Mouse (Mus musculus) CH12.LX (cell line): ENCODE data around the gene Rai14. TPM values are rescaled to one million over a fixed set of nuclear protein-coding genes. Genes with fewer than 3 reads are reported as not detected.

Experiments used
- DNase-seq: peaks from one replicate; pipeline ENCODE4 v3.0.0-alpha.2; 2013; ENCODE audit errors: extremely low read depth
- H3K27ac ChIP-seq: 2 replicates; pipeline ENCODE4 v1.5.1; 2012; ENCODE audit warnings: low read depth, mild to moderate bottlenecking, control low read depth, moderate library complexity; ENCODE audit not compliant: insufficient read depth
- H3K27me3 ChIP-seq: replicated peaks from 2 replicates; pipeline ENCODE3; 2012; ENCODE audit warnings: inconsistent platforms
- H3K36me3 ChIP-seq, 2 experiments: replicated peaks in 1 of 2; 2 replicates each; pipeline versions ENCODE3 to v1.6.1; 2012; ENCODE audit warnings: inconsistent platforms in 1 of 2, low read length in 1 of 2, mild to moderate bottlenecking in 1 of 2, mixed read lengths in 1 of 2, moderate library complexity in 1 of 2; ENCODE audit not compliant: control insufficient read depth in 1 of 2, insufficient read depth in 1 of 2
- H3K4me1 ChIP-seq, 2 experiments: 2 replicates each; pipeline ENCODE4 v1.6.1; 2012; ENCODE audit warnings: inconsistent platforms in 1 of 2, moderate library complexity in 1 of 2; ENCODE audit not compliant: insufficient read depth in 2 of 2, control insufficient read depth in 1 of 2
- H3K4me2 ChIP-seq: 2 replicates; pipeline ENCODE4 v1.6.1; 2012; ENCODE audit warnings: low read depth, mild to moderate bottlenecking, control low read depth; ENCODE audit not compliant: poor library complexity, insufficient read depth, severe bottlenecking
- H3K4me3 ChIP-seq, 3 experiments: fragments of 150-350 bp in 1 of 3; sonication (generic) in 1 of 3; replicated peaks in 1 of 3; 2 replicates each; pipeline versions ENCODE3 to v1.5.1; 2011 to 2012; ENCODE audit warnings: low read depth in 2 of 3, low read length in 2 of 3, mild to moderate bottlenecking in 2 of 3, moderate library complexity in 2 of 3, control low read depth in 1 of 3, improper control_type of control experiment in 1 of 3, inconsistent platforms in 1 of 3, mixed read lengths in 1 of 3; ENCODE audit not compliant: poor library complexity in 1 of 3
- H3K79me2 ChIP-seq: replicated peaks from 2 replicates; pipeline ENCODE4 v1.6.1; 2012; ENCODE audit warnings: mild to moderate bottlenecking, moderate library complexity; ENCODE audit not compliant: control insufficient read depth, poor library complexity, insufficient read depth, severe bottlenecking; ENCODE audit errors: extremely low read depth
- H3K9ac ChIP-seq: 2 replicates; pipeline ENCODE4 v1.6.1; 2012; ENCODE audit warnings: low read depth, mild to moderate bottlenecking, control low read depth, moderate library complexity; ENCODE audit not compliant: insufficient read depth
- H3K9me3 ChIP-seq: replicated peaks from 2 replicates; pipeline ENCODE3; 2012; ENCODE audit warnings: low read length, inconsistent platforms, mixed read lengths
- BHLHE40 ChIP-seq: IDR thresholded peaks from 2 replicates; pipeline ENCODE4 v1.6.1; 2011; ENCODE audit warnings: mild to moderate bottlenecking, low read depth, low read length, improper control_type of control experiment
- CHD1 ChIP-seq: IDR thresholded peaks from 2 replicates; pipeline ENCODE4 v1.6.1; 2012; ENCODE audit warnings: low read depth, low read length, improper control_type of control experiment, inconsistent platforms
- CHD2 ChIP-seq: IDR thresholded peaks from 2 replicates; pipeline ENCODE4 v1.6.1; 2011; ENCODE audit warnings: low read length, improper control_type of control experiment
- CTCF ChIP-seq, 2 experiments: IDR thresholded peaks in 1 of 2; conservative IDR thresholded peaks in 1 of 2; 2 replicates each; pipeline ENCODE4 v1.5.1; 2011 to 2012; ENCODE audit warnings: low read depth in 2 of 2, low read length in 2 of 2, improper control_type of control experiment in 1 of 2, inconsistent platforms in 1 of 2, mild to moderate bottlenecking in 1 of 2, moderate library complexity in 1 of 2
- E2F4 ChIP-seq: IDR thresholded peaks from 2 replicates; pipeline ENCODE4 v1.6.1; 2011; ENCODE audit warnings: low read depth, low read length, improper control_type of control experiment; ENCODE audit not compliant: insufficient replicate concordance
- ELF1 ChIP-seq: IDR thresholded peaks from 2 replicates; pipeline ENCODE4 v1.6.1; 2014; ENCODE audit warnings: low read depth, mild to moderate bottlenecking, inconsistent platforms, low read length, improper control_type of control experiment
- EP300 ChIP-seq: IDR thresholded peaks from 2 replicates; pipeline ENCODE4 v1.6.1; 2011; ENCODE audit warnings: low read length, improper control_type of control experiment
- GABPA ChIP-seq: IDR thresholded peaks from 2 replicates; pipeline ENCODE4 v1.6.1; 2012; ENCODE audit warnings: low read depth, low read length, improper control_type of control experiment, inconsistent platforms; ENCODE audit not compliant: insufficient replicate concordance
- HCFC1 ChIP-seq: IDR thresholded peaks from 2 replicates; pipeline ENCODE4 v1.6.1; 2012; ENCODE audit warnings: low read depth, mild to moderate bottlenecking, inconsistent platforms, low read length, improper control_type of control experiment
- IRF4 ChIP-seq: IDR thresholded peaks from 2 replicates; pipeline ENCODE4 v1.6.1; 2014; ENCODE audit warnings: low read depth, mild to moderate bottlenecking, inconsistent platforms, low read length, improper control_type of control experiment
- JUN ChIP-seq: IDR thresholded peaks from 2 replicates; pipeline ENCODE4 v1.6.1; 2011; ENCODE audit warnings: low read depth, mild to moderate bottlenecking, low read length, improper control_type of control experiment, moderate library complexity; ENCODE audit not compliant: insufficient read depth
- JUND ChIP-seq: conservative IDR thresholded peaks from 2 replicates; pipeline ENCODE4 v1.6.1; 2011; ENCODE audit warnings: low read depth, low read length, improper control_type of control experiment
- KAT2A ChIP-seq: IDR thresholded peaks from 2 replicates; pipeline ENCODE4 v1.6.1; 2012; ENCODE audit warnings: low read length, improper control_type of control experiment, inconsistent platforms; ENCODE audit not compliant: insufficient replicate concordance
- MAZ ChIP-seq: IDR thresholded peaks from 2 replicates; pipeline ENCODE4 v1.6.1; 2012; ENCODE audit warnings: low read depth, mild to moderate bottlenecking, inconsistent platforms, low read length, improper control_type of control experiment, moderate library complexity
- MEF2A ChIP-seq: IDR thresholded peaks from 2 replicates; pipeline ENCODE4 v1.6.1; 2014; ENCODE audit warnings: low read depth, mild to moderate bottlenecking, inconsistent platforms, low read length, improper control_type of control experiment, borderline replicate concordance
- MXI1 ChIP-seq: IDR thresholded peaks from 2 replicates; pipeline ENCODE4 v1.6.1; 2011; ENCODE audit warnings: mild to moderate bottlenecking, low read depth, low read length, improper control_type of control experiment
- NRF1 ChIP-seq: IDR thresholded peaks from 2 replicates; pipeline ENCODE4 v1.6.1; 2014; ENCODE audit warnings: low read depth, mild to moderate bottlenecking, inconsistent platforms, low read length, improper control_type of control experiment, moderate library complexity
- PAX5 ChIP-seq: IDR thresholded peaks from 2 replicates; pipeline ENCODE4 v1.6.1; 2012; ENCODE audit warnings: low read length, inconsistent platforms, mixed read lengths
- POLR2A ChIP-seq: IDR thresholded peaks from 2 replicates; pipeline ENCODE4 v1.6.1; 2011; ENCODE audit warnings: low read depth, mild to moderate bottlenecking, improper control_type of control experiment, low read length
- POLR2AphosphoS2 ChIP-seq: IDR thresholded peaks from 2 replicates; pipeline ENCODE4 v1.6.1; 2011; ENCODE audit warnings: low read depth, low read length, improper control_type of control experiment
- RCOR1 ChIP-seq: conservative IDR thresholded peaks from 2 replicates; pipeline ENCODE4 v1.6.1; 2012; ENCODE audit warnings: low read depth, mild to moderate bottlenecking, inconsistent platforms, low read length, improper control_type of control experiment
- SIN3A ChIP-seq: IDR thresholded peaks from 2 replicates; pipeline ENCODE4 v1.6.1; 2012; ENCODE audit warnings: low read length, improper control_type of control experiment, inconsistent platforms
- SMC3 ChIP-seq: IDR thresholded peaks from 2 replicates; pipeline ENCODE4 v1.6.1; 2011; ENCODE audit warnings: low read depth, low read length, improper control_type of control experiment
- TBP ChIP-seq: conservative IDR thresholded peaks from 2 replicates; pipeline ENCODE4 v1.6.1; 2011; ENCODE audit warnings: low read depth, low read length, improper control_type of control experiment
- TCF12 ChIP-seq: IDR thresholded peaks from 2 replicates; pipeline ENCODE4 v1.6.1; 2014; ENCODE audit warnings: low read depth, mild to moderate bottlenecking, inconsistent platforms, low read length, improper control_type of control experiment
- UBTF ChIP-seq: IDR thresholded peaks from 2 replicates; pipeline ENCODE4 v1.6.1; 2012; ENCODE audit warnings: low read depth, mild to moderate bottlenecking, inconsistent platforms, low read length, improper control_type of control experiment, moderate library complexity
- USF1 ChIP-seq: IDR thresholded peaks from 2 replicates; pipeline ENCODE4 v1.6.1; 2014; ENCODE audit warnings: low read depth, mild to moderate bottlenecking, inconsistent platforms, low read length, improper control_type of control experiment
- USF2 ChIP-seq: conservative IDR thresholded peaks from 2 replicates; pipeline ENCODE4 v1.6.1; 2011; ENCODE audit warnings: low read depth, low read length, improper control_type of control experiment
- ZC3H11A ChIP-seq: IDR thresholded peaks from 2 replicates; pipeline ENCODE4 v1.6.1; 2012; ENCODE audit warnings: low read depth, mild to moderate bottlenecking, inconsistent platforms, low read length, improper control_type of control experiment
- ZKSCAN1 ChIP-seq: IDR thresholded peaks from 2 replicates; pipeline ENCODE4 v1.6.1; 2012; ENCODE audit warnings: low read depth, inconsistent platforms, low read length, improper control_type of control experiment, borderline replicate concordance
- ZNF384 ChIP-seq: IDR thresholded peaks from 2 replicates; pipeline ENCODE4 v1.6.1; 2012; ENCODE audit warnings: low read depth, low read length, improper control_type of control experiment, inconsistent platforms
- dilution Hi-C: fragments of 300-500 bp; cut with MboI; formaldehyde crosslinking; loops from 2 replicates; pipeline ENCODE4 v1.14.3; 2020; ENCODE audit warnings: low sequenced_read_pairs; ENCODE audit not compliant: extremely low pct_unique_long_range_greater_than_20kb, extremely low pct_ligation_motif_present
- in situ Hi-C: fragments of 300-500 bp; cut with MboI; formaldehyde crosslinking; loops from 3 replicates; pipeline ENCODE4 v1.14.3; 2019; ENCODE audit warnings: low sequenced_read_pairs, low pct_ligation_motif_present, low pct_unique_long_range_greater_than_20kb, mixed read lengths
- polyA plus RNA-seq: library from polyadenylated mRNA; unstranded; fragments of >175 nt; gene quantifications from 2 replicates; pipeline ENCODE4 v1.2.1, GENCODE M21; 2012; ENCODE audit warnings: low read depth; ENCODE audit not compliant: insufficient read length
- total RNA-seq, 2 experiments: library from RNA; depleted of rRNA; stranded (reverse); fragments of 300-350 nt in 1 of 2; fragments of >200 nt in 1 of 2; gene quantifications; 2 replicates each; pipeline ENCODE4 v1.2.3; 2012 to 2014

The Rai14 gene
- total and polyA plus RNA-seq, 3 experiments: 7.5 to 14.1 (median 9.6) TPM

DNA sequence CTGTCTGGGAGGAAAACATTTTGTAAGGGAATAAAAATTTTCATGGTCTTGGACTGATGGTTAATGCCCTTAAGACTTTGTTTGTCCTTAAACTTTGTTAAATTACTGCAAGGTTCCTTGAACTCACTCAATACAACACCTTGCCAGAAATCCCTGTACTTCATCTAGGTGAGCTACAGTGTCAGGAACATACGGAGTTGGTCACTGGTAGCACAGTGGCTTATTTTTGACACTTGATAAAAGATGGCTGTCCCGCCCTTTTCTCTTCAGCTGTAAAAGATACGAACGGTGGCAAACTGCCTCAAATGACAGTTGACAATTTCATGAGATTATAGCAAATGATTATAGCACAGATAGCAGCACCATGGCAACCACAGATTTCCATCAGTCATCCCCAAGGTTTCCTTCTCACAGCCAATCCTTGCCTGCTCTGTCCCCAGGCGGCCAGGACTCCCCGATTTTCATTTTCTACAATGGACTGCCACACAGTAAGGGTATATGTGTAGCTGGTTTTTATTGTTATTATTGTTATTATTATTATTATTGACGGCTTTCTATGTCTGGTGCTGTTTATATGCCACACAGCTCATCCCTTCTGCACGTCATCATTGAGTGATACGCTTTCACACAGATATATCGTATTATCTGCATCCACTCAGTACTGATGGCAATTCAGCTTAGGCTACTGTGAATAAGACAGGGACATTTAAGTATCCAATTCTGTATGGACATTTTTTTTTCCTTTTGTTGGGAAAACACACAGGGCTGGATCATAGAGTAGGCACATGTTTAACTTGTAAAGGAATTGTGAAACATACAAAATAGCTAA lies 129.9 kb downstream of the Rai14 start:
- TF ChIP-seq SIN3A: no peak
- TF ChIP-seq MAZ: no peak
- TF ChIP-seq GABPA: no peak
- no peak for TF ChIP-seq MXI1
- TF ChIP-seq, all 38 proteins: peak for 0
- no peak overlapping the region for H3K4me2 ChIP-seq
- H3K79me2 ChIP-seq: no peaks in the 10 kb centered on the region
- H3K27ac ChIP-seq: no peak overlapping the region
- no peak overlapping the region for H3K9ac ChIP-seq
- no peak for DNase-seq
- H3K4me1 ChIP-seq: peaks cover 3 to 11% of the 10 kb centered on the region in 2 experiments; a peak in 3 of 4 replicates
- dilution Hi-C loops (no loop called here), in situ Hi-C loops (no loop called here)
- no peak overlapping the region for H3K4me3 ChIP-seq
- H3K27me3 ChIP-seq: no peaks in the 10 kb centered on the region
- H3K36me3 ChIP-seq: peaks cover 4 to 24% of the 10 kb centered on the region in 2 experiments
- no peaks in the 10 kb centered on the region for H3K9me3 ChIP-seq

- peaks cover 8 to 21% of the 10 kb centered on the region in 2 experiments; a peak in 3 of 4 replicates for H3K4me1 ChIP-seq
- H3K9me3 ChIP-seq: no peaks in the 10 kb centered on the region
- H3K27ac ChIP-seq: no peak overlapping the region
- dilution Hi-C loops (no loop called here), in situ Hi-C loops (no loop called here)
- no peak overlapping the region for H3K9ac ChIP-seq
- no peak overlapping the region for H3K4me3 ChIP-seq
- no peaks in the 10 kb centered on the region for H3K27me3 ChIP-seq
- no peaks in the 10 kb centered on the region for H3K79me2 ChIP-seq
- peaks cover 0 to 13% of the 10 kb centered on the region in 2 experiments for H3K36me3 ChIP-seq
- H3K4me2 ChIP-seq: peak overlapping the region; percentile 40; the same call in 1 of the 2 replicates
- peak; percentile 88 for DNase-seq
- TF ChIP-seq E2F4 (no peak), USF2 (no peak), NRF1 (no peak), JUND (no peak), SMC3 (peak; percentile 92), CHD1 (no peak), RCOR1 (no peak), MEF2A (peak; percentile 53; the same call in 1 of the 2 replicates), UBTF (no peak), TCF12 (no peak), CHD2 (no peak), SIN3A (no peak), HCFC1 (no peak), EP300 (peak; percentile 63; the same call in 1 of the 2 replicates), ELF1 (no peak; the same call in 1 of the 2 replicates), USF1 (no peak), GABPA (no peak), JUN (no peak), POLR2A (no peak), MXI1 (no peak), ZNF384 (peak; percentile 94), POLR2AphosphoS2 (no peak), ZC3H11A (peak; percentile 60; the same call in 1 of the 2 replicates), BHLHE40 (no peak), MAZ (no peak), IRF4 (peak; percentile 65), PAX5 (no peak), KAT2A (no peak), CTCF (conservative IDR thresholded peaks at IDR 0.05 in 1 of 2, IDR thresholded peaks at IDR 0.05 in 1 of 2; ENCODE audit: low read depth in 2 of 2, low read length in 2 of 2) (peak; percentile 92 to 99), ZKSCAN1 (no peak), TBP (no peak)
Measured at GRCm38 (mm10) chr15:10583408-10583807, 131.0 kb downstream of the Rai14 start.
